Mouse (Mus musculus) forebrain, embryonic 16.5 days (tissue): Measurements from ENCODE around the gene Tmsb10. TPM values are rescaled to one million over a fixed set of nuclear protein-coding genes. Genes with fewer than 3 reads are reported as not detected.

Experiments
- ATAC-seq: fragments of 200-750 bp; cut with Nextera tagmentation; 2 replicates; pipeline ENCODE4 v1.8.0; 2017; ENCODE audit warnings: mild to moderate bottlenecking, moderate library complexity
- H3K27ac ChIP-seq: fragments of 300-500 bp; sonication (generic); 2 replicates; pipeline ENCODE4 v1.5.1; 2014; ENCODE audit warnings: low read length, control low read depth
- H3K27me3 ChIP-seq: fragments of 300-500 bp; sonication (generic); replicated peaks from 2 replicates; pipeline ENCODE4 v1.6.1; 2014; ENCODE audit warnings: low read length; ENCODE audit not compliant: control insufficient read depth, insufficient read depth
- H3K36me3 ChIP-seq: fragments of 300-500 bp; sonication (generic); 2 replicates; pipeline ENCODE4 v1.6.1; 2014; ENCODE audit not compliant: control insufficient read depth, insufficient read depth
- H3K4me1 ChIP-seq: fragments of 300-500 bp; sonication (generic); replicated peaks from 2 replicates; pipeline ENCODE4 v1.6.1; 2014; ENCODE audit warnings: low read length; ENCODE audit not compliant: control insufficient read depth, insufficient read depth
- H3K4me2 ChIP-seq: fragments of 300-500 bp; sonication (generic); 2 replicates; pipeline ENCODE4 v1.6.1; 2014; ENCODE audit warnings: mild to moderate bottlenecking, low read length, control low read depth
- H3K4me3 ChIP-seq: fragments of 300-500 bp; sonication (generic); replicated peaks from 2 replicates; pipeline ENCODE4 v1.5.1; 2014; ENCODE audit warnings: mild to moderate bottlenecking, low read length, control low read depth
- H3K9ac ChIP-seq: fragments of 300-500 bp; sonication (generic); replicated peaks from 2 replicates; pipeline ENCODE4 v1.6.1; 2014; ENCODE audit warnings: low read depth, low read length, control low read depth
- H3K9me3 ChIP-seq: fragments of 300-500 bp; sonication (generic); 2 replicates; pipeline ENCODE4 v1.6.1; 2016; ENCODE audit warnings: low read length; ENCODE audit not compliant: control insufficient read depth
- WGBS: fragments of 180-500 bp; shearing (Covaris S2); extraction: QIAGEN DNeasy Blood & Tissue Kit; methylation state at CpG from one replicate; pipeline ENCODE4 v1.1.7; 2014; 5-methylcytosine and 5-hydroxymethylcytosine counted together
- polyA plus RNA-seq: library from polyadenylated mRNA; unstranded; fragments of >200 nt; fragmentation: Nextera tagmentation; extraction: Ambion mirVana; gene quantifications from 2 replicates; pipeline ENCODE4 v1.2.1, GENCODE M21; 2015

Gene Tmsb10
- polyA plus RNA-seq = 3,396 and 3,669 TPM in 2 replicates

GRCm38 (mm10) chr6:72958662-72959071, at the start of gene Tmsb10:
TSS of gene Tmsb10 (minus strand) at chr6:72958748.
- Histone ChIP-seq H3K9me3 (no peaks in the 10 kb centered on the region), H3K27ac (peak within 1 kb of the TSS; percentile 98), H3K4me2 (peak within 1 kb of the TSS; percentile 85), H3K4me1 (peaks cover 21% of the 10 kb centered on the region), H3K36me3 (no peaks in the 10 kb centered on the region), H3K9ac (peak within 1 kb of the TSS; percentile 100), H3K27me3 (no peaks in the 10 kb centered on the region), H3K4me3 (peak within 1 kb of the TSS; percentile 99)
- under 1% methylated on average over 18 of the region's 19 CpGs for WGBS
- ATAC-seq = peak; percentile 74

- Histone ChIP-seq H3K36me3 (no peaks in the 10 kb centered on the region), H3K9me3 (no peaks in the 10 kb centered on the region), H3K27ac (no peak overlapping the region), H3K9ac (no peak overlapping the region), H3K4me3 (no peak overlapping the region), H3K4me2 (no peak overlapping the region), H3K4me1 (no peaks in the 10 kb centered on the region), H3K27me3 (no peaks in the 10 kb centered on the region)
- ATAC-seq = no peak
- 83% methylated on average over 5 of the region's 5 CpGs for WGBS
These were observed 45.1 kb upstream of the Tmsb10 start for GRCm38 (mm10) chr6:73003601-73004000.

GRCm38 (mm10) chr6:73002391-73002790, 43.8 kb upstream of the Tmsb10 start:
- Histone ChIP-seq H3K36me3 (no peaks in the 10 kb centered on the region), H3K9ac (no peak overlapping the region), H3K4me2 (no peak overlapping the region), H3K27ac (no peak overlapping the region), H3K4me1 (no peaks in the 10 kb centered on the region), H3K27me3 (no peaks in the 10 kb centered on the region), H3K9me3 (no peaks in the 10 kb centered on the region), H3K4me3 (no peak overlapping the region)
- WGBS = 60% methylated on average over 1 of the region's 1 CpGs
- ATAC-seq = no peak

- Histone ChIP-seq H3K36me3 (no peaks in the 10 kb centered on the region), H3K27me3 (no peaks in the 10 kb centered on the region), H3K9ac (no peak overlapping the region), H3K9me3 (no peaks in the 10 kb centered on the region), H3K4me2 (no peak overlapping the region), H3K4me3 (no peak overlapping the region), H3K27ac (no peak overlapping the region), H3K4me1 (no peaks in the 10 kb centered on the region)
- ATAC-seq = no peak
- WGBS = 94% methylated on average over 1 of the region's 1 CpGs
These were observed 40.3 kb upstream of the Tmsb10 start for GRCm38 (mm10) chr6:72998809-72999208.

- Histone ChIP-seq H3K36me3 (no peaks in the 10 kb centered on the region), H3K9ac (no peak overlapping the region), H3K4me3 (no peak overlapping the region), H3K9me3 (no peaks in the 10 kb centered on the region), H3K4me2 (no peak overlapping the region), H3K27ac (no peak overlapping the region), H3K4me1 (no peaks in the 10 kb centered on the region; the same call in 1 of the 2 replicates), H3K27me3 (no peaks in the 10 kb centered on the region)
- no peak for ATAC-seq
- WGBS = 81% methylated on average over 5 of the region's 5 CpGs
These were observed 35.1 kb upstream of the Tmsb10 start for GRCm38 (mm10) chr6:72993688-72994082.

- no peak overlapping the region for H3K9ac ChIP-seq
- H3K4me2 ChIP-seq = no peak overlapping the region
- no peak for ATAC-seq
- WGBS = 80% methylated on average over 8 of the region's 8 CpGs
- no peaks in the 10 kb centered on the region for H3K9me3 ChIP-seq
- no peaks in the 10 kb centered on the region; the same call in 1 of the 2 replicates for H3K4me1 ChIP-seq
- no peak overlapping the region for H3K4me3 ChIP-seq
- H3K27me3 ChIP-seq = no peaks in the 10 kb centered on the region
- H3K36me3 ChIP-seq = no peaks in the 10 kb centered on the region
- H3K27ac ChIP-seq = no peak overlapping the region
These were observed 34.6 kb upstream of the Tmsb10 start for GRCm38 (mm10) chr6:72993054-72993687.

- no peaks in the 10 kb centered on the region; the same call in 1 of the 2 replicates for H3K4me1 ChIP-seq
- H3K27ac ChIP-seq = no peak overlapping the region
- H3K9me3 ChIP-seq = no peaks in the 10 kb centered on the region
- ATAC-seq = no peak
- WGBS = 91% methylated on average over 5 of the region's 5 CpGs
- H3K4me2 ChIP-seq = no peak overlapping the region
- H3K36me3 ChIP-seq = no peaks in the 10 kb centered on the region
- no peaks in the 10 kb centered on the region for H3K27me3 ChIP-seq
- H3K9ac ChIP-seq = no peak overlapping the region
- no peak overlapping the region for H3K4me3 ChIP-seq
These were observed 31.7 kb upstream of the Tmsb10 start for GRCm38 (mm10) chr6:72990206-72990605.

GRCm38 (mm10) chr6:72989028-72989736, 30.6 kb upstream of the Tmsb10 start:
- Histone ChIP-seq H3K9me3 (no peaks in the 10 kb centered on the region), H3K4me2 (no peak overlapping the region), H3K9ac (no peak overlapping the region), H3K4me3 (no peak overlapping the region), H3K27me3 (no peaks in the 10 kb centered on the region), H3K36me3 (no peaks in the 10 kb centered on the region), H3K4me1 (no peaks in the 10 kb centered on the region; the same call in 1 of the 2 replicates), H3K27ac (no peak overlapping the region)
- 15% methylated on average over 7 of the region's 7 CpGs for WGBS
- ATAC-seq = peak; percentile 80

- Histone ChIP-seq H3K4me1 (no peaks in the 10 kb centered on the region), H3K9me3 (no peaks in the 10 kb centered on the region), H3K36me3 (no peaks in the 10 kb centered on the region), H3K4me2 (no peak overlapping the region), H3K4me3 (no peak overlapping the region), H3K9ac (no peak overlapping the region), H3K27me3 (no peaks in the 10 kb centered on the region), H3K27ac (no peak overlapping the region)
- ATAC-seq = peak; percentile 20; the same call in 1 of the 2 replicates
- 47% methylated on average over 4 of the region's 4 CpGs for WGBS
These were observed 24.0 kb upstream of the Tmsb10 start for GRCm38 (mm10) chr6:72982506-72982905.
